Mouse (Mus musculus) CD4-positive, CD25-positive, alpha-beta regulatory T cell (primary cell): ENCODE data around the gene Tcp1. TPM values are rescaled to one million over a fixed set of nuclear protein-coding genes. Genes with fewer than 3 reads are reported as not detected.

Experiments
- polyA plus RNA-seq: library from polyadenylated mRNA; unstranded; fragments of 100-300 nt; shearing (Covaris generic); gene quantifications from one replicate; pipeline ENCODE4 v1.2.1, GENCODE M21; 2017

Tcp1 gene
- 198 TPM for polyA plus RNA-seq

GRCm38 (mm10) chr17:12915488-12915880 lies at the start of gene Tcp1:
Gene Tcp1, plus strand, starts transcription at chr17:12915701.

DNA sequence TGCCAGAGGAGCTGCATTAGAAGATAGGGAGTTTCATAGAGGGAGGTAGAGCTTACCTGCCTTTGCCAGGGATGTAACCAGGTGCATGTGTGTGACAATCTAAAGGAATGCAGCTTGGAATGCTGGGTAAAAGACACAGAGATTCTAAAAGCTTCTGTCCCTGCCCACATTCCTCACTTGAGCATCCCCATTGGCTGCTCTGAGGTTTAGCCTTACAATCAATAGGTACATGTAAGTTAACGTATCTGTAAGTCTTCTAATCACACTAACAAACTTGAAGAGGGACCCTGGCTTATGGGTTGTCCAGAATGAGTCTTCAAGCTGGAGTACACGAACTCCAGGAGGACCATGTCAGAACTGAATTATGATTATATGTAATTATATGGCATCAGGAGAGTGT lies 47.5 kb upstream of the Tcp1 start, which contains the start of gene Mas1:
Gene Mas1, minus strand, starts transcription at position 101 of the 400 bp plus-strand sequence.

DNA sequence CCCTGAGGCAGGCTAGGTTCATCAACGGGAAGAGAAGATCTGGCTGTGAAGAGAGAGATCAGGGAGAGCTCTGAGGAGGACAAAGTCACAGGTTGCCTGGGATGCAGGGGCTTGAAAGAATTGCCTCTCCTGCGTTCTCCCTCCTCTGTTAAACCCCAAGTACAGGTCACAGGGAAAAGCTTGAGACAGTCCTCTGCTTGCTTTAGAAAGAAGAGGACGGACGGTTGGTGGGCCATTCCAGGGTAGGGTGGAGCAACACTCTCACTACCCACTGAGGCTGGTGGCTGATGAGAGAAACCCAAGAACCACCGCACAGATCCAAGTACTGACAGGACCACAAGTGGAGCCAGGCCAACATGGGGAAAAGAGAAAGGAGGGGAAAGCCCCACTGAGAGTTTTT lies 39.8 kb upstream of the Tcp1 start, which contains the start of gene Mrgprh:
Gene Mrgprh, plus strand, starts transcription at position 301 of the 400 bp plus-strand sequence.

DNA sequence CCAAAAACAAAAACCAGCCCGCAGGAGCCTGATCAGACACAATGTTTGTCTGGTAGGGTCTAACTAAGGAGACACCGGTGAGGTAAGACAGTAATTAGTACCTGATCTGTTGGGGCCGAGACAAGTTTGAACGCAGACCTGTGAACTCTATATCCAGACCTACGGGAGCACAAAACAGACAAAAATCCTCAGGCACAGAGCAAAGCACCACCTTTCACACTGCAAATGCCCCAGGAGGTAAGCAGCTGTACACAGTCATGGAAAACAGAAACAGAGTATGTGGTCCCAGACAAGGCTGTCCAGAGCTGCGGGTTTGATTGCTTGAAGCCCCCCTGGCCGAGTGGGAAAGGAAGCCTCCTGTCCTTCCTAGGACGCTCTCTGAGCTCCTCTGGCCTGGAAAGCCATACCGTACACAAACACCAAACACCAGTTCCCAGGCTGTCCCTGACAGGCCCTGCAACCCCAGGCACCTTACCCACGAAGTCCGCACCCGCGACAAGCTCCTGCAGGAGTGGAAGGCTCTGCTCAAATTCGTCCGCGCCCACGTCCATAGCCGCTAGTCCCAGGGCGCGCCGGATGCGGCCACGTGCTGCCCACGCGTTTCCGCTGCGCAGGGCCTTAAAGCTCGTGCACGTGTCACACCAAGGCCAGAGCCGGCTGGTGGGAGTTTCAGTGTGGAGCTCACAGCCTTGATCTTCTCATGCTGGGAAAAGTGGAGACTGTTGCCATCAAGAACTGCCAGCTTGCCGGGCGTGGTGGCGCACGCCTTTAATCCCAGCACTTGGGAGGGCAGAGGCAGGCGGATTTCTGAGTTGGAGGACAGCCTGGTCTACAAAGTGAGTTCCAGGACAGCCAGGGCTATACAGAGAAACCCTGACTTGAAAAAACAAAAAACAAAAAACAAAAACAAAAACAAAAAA lies 5.9 kb upstream of the Tcp1 start, which contains the start of gene Pnldc1:
Gene Pnldc1, minus strand, starts transcription at position 870 of the 920 bp plus-strand sequence.

DNA sequence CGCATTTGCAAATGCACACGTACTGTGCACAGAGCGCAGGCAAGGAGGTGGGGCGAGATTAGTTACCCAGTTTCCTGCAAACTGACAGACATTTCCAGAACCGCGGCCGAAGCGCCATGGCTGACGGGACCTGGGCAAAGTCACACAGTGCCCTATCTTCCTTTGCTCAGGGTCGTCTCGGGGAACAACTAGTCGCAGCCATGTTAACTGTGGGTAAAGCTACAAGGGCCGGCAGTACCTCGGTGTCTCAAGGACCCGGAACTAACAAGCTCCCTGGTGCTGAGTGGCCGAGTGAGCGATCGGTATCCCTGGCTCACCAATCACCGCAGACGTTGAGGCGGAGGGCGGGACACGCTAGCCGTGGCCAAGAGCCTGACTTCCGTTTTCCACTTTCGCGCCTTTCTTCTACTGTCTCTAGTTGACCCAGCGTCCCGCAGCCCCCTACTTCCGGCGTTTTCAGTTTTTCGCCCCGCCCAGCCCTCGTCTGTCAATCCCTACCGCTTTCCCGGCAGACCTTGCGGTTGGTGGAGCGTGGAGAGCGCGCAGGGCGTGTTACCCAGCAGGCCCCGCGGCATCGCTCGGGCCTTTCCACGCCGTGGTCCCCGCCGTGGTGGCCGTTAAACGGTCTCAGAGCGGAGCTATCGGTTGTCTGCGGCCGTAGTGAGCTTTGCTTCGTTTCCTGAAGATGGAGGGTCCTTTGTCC lies 531 bp downstream of the Tcp1 start, which contains the start of gene Mrpl18:
Gene Mrpl18, minus strand, starts transcription at position 465 of the 703 bp plus-strand sequence.

GRCm38 (mm10) chr17:12940151-12940805 lies 24.8 kb downstream of the Tcp1 start, which contains the start of gene Acat3:
Gene Acat3, minus strand, starts transcription at chr17:12940600.

GRCm38 (mm10) chr17:12960331-12960873 lies 44.9 kb downstream of the Tcp1 start, which contains the start of gene Acat2:
Gene Acat2, minus strand, starts transcription at chr17:12960747.

Other genes with a start within 250 kb of the Tcp1 start
- gene Slc22a1, start 239.9 kb upstream of the Tcp1 start, polyA plus RNA-seq: 0.92 TPM
- gene Igf2r, start 146.0 kb upstream of the Tcp1 start, polyA plus RNA-seq: 76.8 TPM
- gene Mas1, start 47.6 kb upstream of the Tcp1 start, polyA plus RNA-seq: 0.31 TPM
- gene Mrgprh, start 39.7 kb upstream of the Tcp1 start, polyA plus RNA-seq: not detected
- 0.61 TPM for gene Pnldc1, start 5.5 kb upstream of the Tcp1 start, polyA plus RNA-seq
- gene Mrpl18, start 644 bp downstream of the Tcp1 start, polyA plus RNA-seq: 118 TPM
- 0.22 TPM for gene Acat3, start 24.9 kb downstream of the Tcp1 start, polyA plus RNA-seq
- 33.0 TPM for gene Acat2, start 45.0 kb downstream of the Tcp1 start, polyA plus RNA-seq
- 76.6 TPM for gene Wtap, start 78.5 kb downstream of the Tcp1 start, polyA plus RNA-seq
- gene Sod2, start 91.1 kb downstream of the Tcp1 start, polyA plus RNA-seq: 106 TPM
- not detected for gene Gpr31b, start 136.6 kb downstream of the Tcp1 start, polyA plus RNA-seq
- gene Tcp10b, start 145.4 kb downstream of the Tcp1 start, polyA plus RNA-seq: not detected
- gene Unc93a, start 216.1 kb downstream of the Tcp1 start, polyA plus RNA-seq: not detected